Mouse (Mus musculus): ENCODE results near the gene Ehd3. TPM values are rescaled to one million over a fixed set of nuclear protein-coding genes. Genes with fewer than 3 reads are reported as not detected.

The Ehd3 gene
- polyA plus RNA-seq (2012; rRNA removed) = 2.3 and 4.0 TPM in 2 replicates

GRCm38 (mm10) chr17:73803521-73804184 lies at the start of gene Ehd3:
Gene Ehd3, plus strand, starts transcription at chr17:73804134.

Other genes starting within 250 kb of the Ehd3 start
- 0.08 and 0.16 TPM in 2 replicates for gene Galnt14, start 93.7 kb upstream of the Ehd3 start, polyA plus RNA-seq (2012; rRNA removed)
- gene Xdh, start 146.1 kb downstream of the Ehd3 start, polyA plus RNA-seq (2012; rRNA removed) = 30.4 and 42.0 TPM in 2 replicates
- 0.65 and 1.5 TPM in 2 replicates for gene Srd5a2, start 243.8 kb downstream of the Ehd3 start, polyA plus RNA-seq (2012; rRNA removed)